ENCODE assay signal across 35 mouse cellular contexts in genomic region chr6:102388590-102388989, GRCm38 (mm10).
"Had no signal": no experiment of that assay in that cellular context is flagged by ENCODE, and none has a peak within 500 bp of the region (broad histone marks: within the 10 kb centered on the region; RNA-seq: fewer than 3 reads in every experiment).

No protein-coding gene starts in this region.

- H3K4me3 ChIP-seq: heart, embryonic 10.5 days; heart, embryonic 12.5 days; heart, embryonic 13.5 days; heart, embryonic 15.5 days; hindbrain, embryonic 10.5 days; hindbrain, embryonic 12.5 days; hindbrain, embryonic 13.5 days; hindbrain, embryonic 15.5 days; kidney, embryonic 15.5 days; layer of hippocampus, adult 2 months; left cerebral cortex, adult 2 months had no signal

- H3K36me3 ChIP-seq: heart, embryonic 10.5 days; heart, embryonic 12.5 days; heart, embryonic 13.5 days; heart, embryonic 15.5 days; hindbrain, embryonic 10.5 days; hindbrain, embryonic 12.5 days; hindbrain, embryonic 13.5 days; hindbrain, embryonic 15.5 days; kidney, embryonic 15.5 days had no signal

- H3K9me3 ChIP-seq: heart, embryonic 10.5 days; heart, embryonic 12.5 days; heart, embryonic 13.5 days; heart, embryonic 15.5 days; hindbrain, embryonic 10.5 days; hindbrain, embryonic 12.5 days; hindbrain, embryonic 13.5 days; hindbrain, embryonic 15.5 days; kidney, embryonic 15.5 days had no signal

- H3K27ac ChIP-seq: heart, embryonic 10.5 days; heart, embryonic 13.5 days; heart, embryonic 15.5 days; hindbrain, embryonic 10.5 days; hindbrain, embryonic 12.5 days; hindbrain, embryonic 13.5 days; hindbrain, embryonic 14.5 days; hindbrain, embryonic 15.5 days; hindbrain, postnatal 0 days; kidney, embryonic 15.5 days; kidney, postnatal 0 days; layer of hippocampus, adult 2 months; left cerebral cortex, adult 2 months had no signal

- H3K4me1 ChIP-seq: heart, embryonic 10.5 days; heart, embryonic 12.5 days; heart, embryonic 13.5 days; heart, embryonic 15.5 days; hindbrain, embryonic 10.5 days; hindbrain, embryonic 12.5 days; hindbrain, embryonic 13.5 days; hindbrain, embryonic 15.5 days; kidney, embryonic 15.5 days had no signal

- DNase-seq: heart, postnatal 10 days; heart, postnatal 14 days; heart, postnatal 36 days; heart, postnatal 4 days; kidney, adult 11 months; kidney, adult 18-20 months; kidney, adult 2 months; kidney, adult 8-10 months; kidney, adult 9 months; kidney, postnatal 10 days; kidney, postnatal 14 days; kidney, postnatal 25 days; kidney, postnatal 36 days; kidney, postnatal 4 days; layer of hippocampus, adult 9-11 months; layer of hippocampus, postnatal 36 days had no signal

- H3K9ac ChIP-seq: heart, embryonic 12.5 days; heart, embryonic 13.5 days; heart, embryonic 15.5 days; hindbrain, embryonic 12.5 days; hindbrain, embryonic 13.5 days; hindbrain, embryonic 14.5 days; hindbrain, embryonic 15.5 days; kidney, embryonic 15.5 days had no signal

- H3K27me3 ChIP-seq: heart, embryonic 12.5 days; heart, embryonic 13.5 days; heart, embryonic 15.5 days; hindbrain, embryonic 12.5 days; hindbrain, embryonic 13.5 days; hindbrain, embryonic 15.5 days; kidney, embryonic 15.5 days had no signal

- H3K4me2 ChIP-seq: heart, embryonic 11.5 days; heart, embryonic 12.5 days; heart, embryonic 13.5 days; heart, embryonic 15.5 days; hindbrain, embryonic 12.5 days; hindbrain, embryonic 13.5 days; hindbrain, embryonic 14.5 days; hindbrain, embryonic 15.5 days; kidney, embryonic 15.5 days had no signal

- ATAC-seq: hindbrain, embryonic 16.5 days; hindbrain, postnatal 0 days; inflammation-experienced regulatory T-cells, adult 6 months; intestine, embryonic 16.5 days; intestine, postnatal 0 days had no signal
